Mouse (Mus musculus): Measurements from ENCODE around the gene Gm20696.

DNA sequence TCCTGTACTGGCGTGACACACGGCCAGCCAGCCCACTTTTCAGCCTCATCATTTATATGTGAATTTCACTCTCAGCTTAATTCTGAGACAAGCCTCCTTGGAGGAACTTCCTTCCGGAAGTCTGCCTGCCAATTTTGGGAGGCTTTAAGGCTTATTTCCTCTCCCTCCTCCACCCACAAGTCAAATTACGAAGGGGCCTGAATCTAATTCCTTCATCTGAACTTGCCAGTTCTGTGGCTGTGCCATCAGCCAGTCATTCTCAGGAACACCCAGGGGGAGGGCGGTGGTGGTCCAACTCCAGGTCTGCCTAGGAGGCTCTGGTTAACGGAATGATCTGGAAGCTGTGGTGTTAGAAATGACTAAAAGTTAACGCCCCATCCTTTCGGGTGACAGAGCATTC, 65.7 kb downstream of the Gm20696 start:
- TF ChIP-seq EP300 (IDR thresholded peaks at IDR 0.05; ENCODE audit: insufficient read depth, low read depth, low read length) (no peak), POLR2A (IDR thresholded peaks at IDR 0.05; ENCODE audit: insufficient read depth, low read length) (no peak)

Measured in ES-Bruce4 (cell line).